Mouse (Mus musculus) liver, adult 10 weeks (tissue): ENCODE data around the gene Olfr681. TPM values are rescaled to one million over a fixed set of nuclear protein-coding genes. Genes with fewer than 3 reads are reported as not detected.

ENCODE experiments used
- polyA plus RNA-seq: library from polyadenylated mRNA; stranded (reverse); fragments of 350-450 nt; fragmentation: Illumina TruSeq; extraction: RNeasy Lipid Tissue Mini Kit (QIAGEN cat#74804); gene quantifications from one replicate; pipeline ENCODE4 v1.2.3, GENCODE M21; 2014; ENCODE audit warnings: low read depth, low replicate concordance

The Olfr681 gene
- not detected for polyA plus RNA-seq

GRCm38 (mm10) chr7:105116536-105116935 is at the start of gene Olfr681:
Olfr681 (plus strand) TSS chr7:105116836.

GRCm38 (mm10) chr7:105080905-105081304 is 35.7 kb upstream of the Olfr681 start, which contains the start of gene Olfr679:
Olfr679 (plus strand) TSS chr7:105081205.

DNA sequence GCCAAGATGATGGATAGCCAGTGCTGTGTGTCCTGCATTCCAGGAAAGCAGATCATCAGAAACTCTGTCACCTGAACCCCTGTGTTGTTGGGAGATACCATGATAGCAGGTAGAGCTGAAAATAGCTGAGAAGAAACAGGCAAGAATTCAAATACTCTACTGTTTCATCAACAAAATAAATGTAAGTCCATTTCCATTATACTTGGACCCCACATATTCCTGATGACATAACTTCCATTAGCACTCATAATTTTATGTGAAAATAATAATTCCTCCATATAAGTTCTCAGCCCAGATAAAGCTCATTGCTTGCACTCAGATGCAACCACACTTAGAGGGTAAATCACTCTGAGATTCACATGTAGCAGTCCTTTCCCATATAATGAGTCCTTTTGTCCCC is 23.9 kb upstream of the Olfr681 start, which contains the start of gene Olfr680-ps1:
Gene Olfr680-ps1, minus strand, starts transcription at position 101 of the 400 bp plus-strand sequence.

GRCm38 (mm10) chr7:105146912-105147311 is 30.3 kb downstream of the Olfr681 start, which contains the start of gene Olfr683:
Olfr683 (minus strand) TSS chr7:105147012.

GRCm38 (mm10) chr7:105163553-105163952 is 46.9 kb downstream of the Olfr681 start, which contains the start of gene Olfr684:
Olfr684 (minus strand) TSS chr7:105163653.

Other genes with a start within 250 kb of the Olfr681 start
- not detected for gene Olfr665, start 238.8 kb upstream of the Olfr681 start, polyA plus RNA-seq
- gene Olfr666, start 220.9 kb upstream of the Olfr681 start, polyA plus RNA-seq: not detected
- not detected for gene Olfr667, start 195.4 kb upstream of the Olfr681 start, polyA plus RNA-seq
- gene Olfr668, start 188.8 kb upstream of the Olfr681 start, polyA plus RNA-seq: not detected
- gene Olfr669, start 182.6 kb upstream of the Olfr681 start, polyA plus RNA-seq: not detected
- gene Olfr670, start 154.2 kb upstream of the Olfr681 start, polyA plus RNA-seq: not detected
- not detected for gene Olfr671, start 137.7 kb upstream of the Olfr681 start, polyA plus RNA-seq
- not detected for gene Olfr672, start 114.8 kb upstream of the Olfr681 start, polyA plus RNA-seq
- gene Olfr675, start 88.4 kb upstream of the Olfr681 start, polyA plus RNA-seq: not detected
- gene Olfr676, start 84.1 kb upstream of the Olfr681 start, polyA plus RNA-seq: not detected
- not detected for gene Olfr677, start 65.5 kb upstream of the Olfr681 start, polyA plus RNA-seq
- gene Olfr678, start 52.4 kb upstream of the Olfr681 start, polyA plus RNA-seq: not detected
- gene Olfr679, start 35.6 kb upstream of the Olfr681 start, polyA plus RNA-seq: not detected
- not detected for gene Olfr680-ps1, start 24.0 kb upstream of the Olfr681 start, polyA plus RNA-seq
- not detected for gene Olfr683, start 30.2 kb downstream of the Olfr681 start, polyA plus RNA-seq
- not detected for gene Olfr684, start 46.8 kb downstream of the Olfr681 start, polyA plus RNA-seq
- gene Olfr685, start 69.2 kb downstream of the Olfr681 start, polyA plus RNA-seq: not detected
- gene Olfr686, start 90.6 kb downstream of the Olfr681 start, polyA plus RNA-seq: not detected
- gene Olfr688, start 171.3 kb downstream of the Olfr681 start, polyA plus RNA-seq: not detected
- gene Olfr689, start 194.3 kb downstream of the Olfr681 start, polyA plus RNA-seq: not detected
- gene Olfr690, start 217.3 kb downstream of the Olfr681 start, polyA plus RNA-seq: not detected
- gene Olfr691, start 225.4 kb downstream of the Olfr681 start, polyA plus RNA-seq: not detected